Mouse (Mus musculus) naive thymus-derived CD4-positive, alpha-beta T cell, adult 5 months (primary cell): ENCODE data around the gene Vmn1r76. TPM values are rescaled to one million over a fixed set of nuclear protein-coding genes. Genes with fewer than 3 reads are reported as not detected.

Source experiments
- polyA plus RNA-seq: library from polyadenylated mRNA; unstranded; fragments of 100-300 nt; shearing (Covaris generic); gene quantifications from one replicate; pipeline ENCODE4 v1.2.1, GENCODE M21; 2017

Gene Vmn1r76
- polyA plus RNA-seq: 0.05 TPM

DNA sequence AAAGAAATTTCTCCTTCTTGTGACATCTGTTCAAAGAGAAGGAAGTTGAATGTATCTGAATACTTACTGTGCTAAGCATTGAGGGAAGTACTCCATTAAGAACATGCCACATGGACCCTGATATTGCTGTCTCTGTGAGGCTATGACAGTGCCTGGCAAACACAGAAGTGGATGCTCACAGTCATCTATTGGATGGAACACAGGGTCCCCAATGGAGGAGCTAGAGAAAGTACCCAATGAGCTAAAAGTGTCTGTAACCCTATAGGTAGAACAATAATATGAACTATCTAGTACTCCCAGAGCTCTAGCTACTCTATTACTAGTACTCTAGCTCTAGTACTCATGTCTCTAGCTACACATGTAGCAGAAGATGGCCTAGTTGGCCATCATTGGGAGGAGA is at the start of gene Vmn1r76:
TSS of gene Vmn1r76 (minus strand) at position 101 of the 400 bp plus-strand sequence.

GRCm38 (mm10) chr7:11874330-11874729 is 63.7 kb downstream of the Vmn1r76 start, which contains the start of gene Vmn1r75:
Gene Vmn1r75 (plus strand): TSS chr7:11874630.

Other genes with a start within 250 kb of the Vmn1r76 start
- not detected for gene Vmn1r73, start 207.9 kb downstream of the Vmn1r76 start, polyA plus RNA-seq
- gene Vmn1r74, start 104.2 kb downstream of the Vmn1r76 start, polyA plus RNA-seq: not detected
- gene Vmn1r75, start 63.6 kb downstream of the Vmn1r76 start, polyA plus RNA-seq: not detected
- 0.05 TPM for gene Vmn1r77, start 98.5 kb upstream of the Vmn1r76 start, polyA plus RNA-seq
- gene Vmn1r78, start 212.0 kb upstream of the Vmn1r76 start, polyA plus RNA-seq: 0.37 TPM
- gene Vmn1r79, start 233.1 kb upstream of the Vmn1r76 start, polyA plus RNA-seq: not detected